Mouse (Mus musculus): Measurements from ENCODE around the gene Axin2.

Axin2 gene

GRCm38 (mm10) chr11:108929700-108930099 lies 9.6 kb downstream of the Axin2 start:
- no peak for DNase-seq (ENCODE audit: low spot score)

GRCm38 (mm10) chr11:108930612-108931011 lies 10.5 kb downstream of the Axin2 start:
- DNase-seq (ENCODE audit: low spot score) = no peak

GRCm38 (mm10) chr11:108933835-108934234 lies 13.7 kb downstream of the Axin2 start:
- no peak for DNase-seq (ENCODE audit: low spot score)

GRCm38 (mm10) chr11:108935128-108935868 lies 15.1 kb downstream of the Axin2 start:
- no peak for DNase-seq (ENCODE audit: low spot score)

GRCm38 (mm10) chr11:108936016-108936792 lies 16.1 kb downstream of the Axin2 start:
- no peak for DNase-seq (ENCODE audit: low spot score)

GRCm38 (mm10) chr11:108940655-108941412 lies 20.7 kb downstream of the Axin2 start:
- DNase-seq (ENCODE audit: low spot score) = no peak

GRCm38 (mm10) chr11:108941836-108942235 lies 21.7 kb downstream of the Axin2 start:
- DNase-seq (ENCODE audit: low spot score) = peak; percentile 61

GRCm38 (mm10) chr11:108943741-108944140 lies 23.6 kb downstream of the Axin2 start:
- DNase-seq (ENCODE audit: low spot score) = no peak

- DNase-seq (ENCODE audit: low spot score) = no peak
Measured at GRCm38 (mm10) chr11:108945666-108946065, 25.5 kb downstream of the Axin2 start.

- no peak for DNase-seq (ENCODE audit: low spot score)
Measured at GRCm38 (mm10) chr11:108947425-108948184, 27.5 kb downstream of the Axin2 start.

GRCm38 (mm10) chr11:108948501-108948900 lies 28.4 kb downstream of the Axin2 start:
- DNase-seq (ENCODE audit: low spot score) = no peak

GRCm38 (mm10) chr11:108948931-108949330 lies 28.8 kb downstream of the Axin2 start:
- DNase-seq (ENCODE audit: low spot score) = no peak

GRCm38 (mm10) chr11:108952343-108952742 lies 32.2 kb downstream of the Axin2 start:
- no peak for DNase-seq (ENCODE audit: low spot score)

GRCm38 (mm10) chr11:108955943-108956342 lies 35.8 kb downstream of the Axin2 start:
- DNase-seq (ENCODE audit: low spot score) = no peak

GRCm38 (mm10) chr11:108958349-108958748 lies 38.2 kb downstream of the Axin2 start:
- DNase-seq (ENCODE audit: low spot score) = no peak

- DNase-seq (ENCODE audit: low spot score) = no peak
Measured at GRCm38 (mm10) chr11:108959196-108959595, 39.0 kb downstream of the Axin2 start.

- no peak for DNase-seq (ENCODE audit: low spot score)
Measured at GRCm38 (mm10) chr11:108961651-108962065, 41.5 kb downstream of the Axin2 start.

- DNase-seq (ENCODE audit: low spot score) = no peak
Measured at GRCm38 (mm10) chr11:108963476-108964232, 43.5 kb downstream of the Axin2 start.

- no peak for DNase-seq (ENCODE audit: low spot score)
Measured at GRCm38 (mm10) chr11:108965740-108966139, 45.6 kb downstream of the Axin2 start.

GRCm38 (mm10) chr11:108973459-108973858 lies 53.3 kb downstream of the Axin2 start:
- no peak for DNase-seq (ENCODE audit: low spot score)

GRCm38 (mm10) chr11:108973866-108974265 lies 53.7 kb downstream of the Axin2 start:
- no peak for DNase-seq (ENCODE audit: low spot score)
